Mouse (Mus musculus): ENCODE results near the gene Omt2a.
"Not testable (repeated sequence)": the region's sequence is repeated elsewhere in the genome, so short reads cannot be mapped to it uniquely, and the experiment has no call there.

DNA sequence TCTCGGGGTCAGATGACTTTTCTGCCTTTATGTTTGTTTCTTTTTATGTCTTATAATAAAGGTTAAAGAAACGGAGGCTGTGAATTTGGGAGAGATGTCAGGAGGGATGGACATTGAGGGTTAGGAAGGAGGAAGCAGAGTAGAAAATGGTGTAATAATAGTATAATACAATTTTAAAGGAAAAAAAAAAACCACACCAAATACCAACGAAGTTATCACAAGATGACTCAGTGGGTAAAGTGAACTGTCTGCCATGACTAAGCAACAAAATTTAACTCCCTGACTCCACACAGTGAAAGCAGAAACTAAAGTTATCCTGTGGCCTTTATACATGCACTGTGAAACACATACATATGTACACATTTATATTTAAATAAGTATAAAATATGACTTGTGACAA, 43.7 kb downstream of the Omt2a start:
- TF ChIP-seq HCFC1 (IDR thresholded peaks at IDR 0.05; ENCODE audit: borderline replicate concordance, insufficient read depth, low read length); MAFK (IDR thresholded peaks at IDR 0.05; ENCODE audit: insufficient read depth, low read depth, low read length); ZC3H11A (IDR thresholded peaks at IDR 0.05; ENCODE audit: borderline replicate concordance, low read depth, low read length); ZNF384 (IDR thresholded peaks at IDR 0.05; ENCODE audit: low read depth, low read length): not testable (repeated sequence)
